Mouse (Mus musculus) lung, postnatal 10 days (tissue): ENCODE measurements around the gene Ereg.

Experiments used
- DNase-seq: peaks from one replicate; pipeline ENCODE4 v3.0.0; 2021

Ereg gene

DNA sequence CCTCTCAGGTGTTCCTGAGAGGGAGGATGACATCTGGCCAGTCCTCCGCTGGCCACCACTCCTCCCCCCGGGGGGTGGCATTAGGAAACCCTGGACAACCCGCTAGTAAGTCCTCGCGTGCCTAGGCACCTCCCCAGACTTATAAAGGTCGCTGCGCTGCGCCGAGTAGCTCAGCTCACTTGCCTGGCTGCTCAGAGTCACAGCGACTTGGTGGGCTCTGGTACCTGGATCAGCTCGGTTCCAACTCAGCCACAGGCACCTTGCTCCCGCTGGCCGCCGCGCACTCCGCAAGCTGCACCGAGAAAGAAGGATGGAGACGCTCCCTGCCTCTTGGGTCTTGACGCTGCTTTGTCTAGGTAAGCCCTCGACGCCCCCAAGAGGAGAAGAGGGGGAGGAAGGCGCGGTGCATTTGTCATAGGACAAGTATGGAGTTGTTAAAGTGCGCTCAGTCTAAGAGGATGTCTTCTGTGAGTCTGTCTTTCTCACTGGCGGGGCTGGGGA lies at the start of gene Ereg:
Gene Ereg, plus strand, starts transcription at position 173 of the 501 bp plus-strand sequence.
- DNase-seq = peak; percentile 30

DNA sequence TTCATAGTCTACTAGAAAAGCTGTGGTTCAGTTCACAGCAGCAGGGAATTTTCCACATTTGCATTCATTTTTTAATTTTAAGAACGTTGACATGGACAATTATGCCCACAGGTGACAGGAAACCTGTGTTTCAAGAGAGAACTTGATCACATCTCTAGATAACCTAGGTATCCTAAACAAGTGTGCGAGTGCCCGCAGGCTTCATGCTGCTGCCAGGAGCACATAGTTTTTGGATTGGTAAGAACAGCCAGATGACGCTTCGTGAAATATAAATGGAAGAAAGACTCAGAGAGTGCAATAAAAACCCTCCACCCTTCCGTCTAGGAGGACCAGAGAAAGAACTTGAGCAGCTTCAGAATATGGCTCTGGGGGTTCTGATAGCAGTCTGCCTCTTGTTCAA lies 47.3 kb upstream of the Ereg start, which contains the start of gene Epgn:
Gene Epgn, plus strand, starts transcription at position 301 of the 400 bp plus-strand sequence.
- no peak for DNase-seq

DNA sequence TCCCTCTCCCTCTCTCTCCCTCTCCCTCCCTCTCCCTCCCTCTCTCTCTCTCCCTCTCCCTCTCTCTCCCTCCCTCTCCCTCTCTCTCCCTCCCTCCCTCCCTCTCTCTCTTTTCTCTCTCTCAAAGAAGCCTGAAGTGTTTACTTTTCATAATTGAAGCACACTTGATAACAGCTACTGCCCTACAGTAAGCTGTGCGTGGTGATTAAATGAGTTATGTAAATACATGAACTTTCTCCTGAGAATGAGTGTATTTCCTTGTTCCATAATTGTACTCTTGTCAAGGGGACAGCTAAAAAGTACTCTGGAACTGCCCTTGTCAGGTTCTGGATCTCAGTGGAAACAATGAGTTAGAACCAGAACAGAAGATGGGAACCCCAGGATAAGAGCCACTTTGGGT lies 46.6 kb upstream of the Ereg start:
- DNase-seq = no peak

DNA sequence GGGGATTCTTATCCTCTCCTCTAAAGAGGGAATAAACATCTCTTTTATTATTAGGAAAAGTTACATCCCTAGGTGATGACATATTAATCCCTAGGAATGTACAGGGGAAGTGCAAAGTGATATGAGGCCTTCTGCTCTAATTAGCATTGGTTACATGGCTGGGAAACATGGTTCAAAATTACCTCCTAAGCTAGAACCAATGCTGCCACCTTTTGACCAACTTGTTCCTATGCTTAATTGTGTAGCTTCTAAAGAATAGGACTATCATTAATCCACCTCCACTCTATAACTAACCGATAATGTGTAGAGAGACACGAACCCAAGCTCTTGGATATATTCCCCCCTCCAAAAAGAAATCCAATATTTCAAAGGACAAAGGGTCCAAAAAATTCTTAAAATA lies 43.8 kb upstream of the Ereg start:
- DNase-seq = no peak

DNA sequence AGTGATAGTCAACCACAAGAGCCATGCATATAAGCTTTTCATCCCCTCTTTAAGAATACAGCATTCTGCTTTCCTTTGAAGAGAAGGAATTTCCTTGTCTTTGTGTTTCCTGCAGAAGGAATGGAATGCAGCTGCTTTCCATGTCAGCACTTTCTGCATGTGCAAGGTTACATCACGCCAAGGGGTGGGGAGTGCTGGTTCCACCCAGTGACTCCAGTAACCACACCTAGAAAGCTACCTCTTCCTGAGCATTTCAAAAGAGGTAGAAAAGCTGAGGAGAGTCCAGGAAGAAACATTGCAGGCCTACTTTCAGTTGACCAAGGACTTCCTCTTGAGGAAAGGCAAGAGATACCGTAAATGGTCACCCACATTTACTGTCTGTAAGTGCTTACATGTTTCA lies 39.1 kb upstream of the Ereg start:
- peak; percentile 19 for DNase-seq

DNA sequence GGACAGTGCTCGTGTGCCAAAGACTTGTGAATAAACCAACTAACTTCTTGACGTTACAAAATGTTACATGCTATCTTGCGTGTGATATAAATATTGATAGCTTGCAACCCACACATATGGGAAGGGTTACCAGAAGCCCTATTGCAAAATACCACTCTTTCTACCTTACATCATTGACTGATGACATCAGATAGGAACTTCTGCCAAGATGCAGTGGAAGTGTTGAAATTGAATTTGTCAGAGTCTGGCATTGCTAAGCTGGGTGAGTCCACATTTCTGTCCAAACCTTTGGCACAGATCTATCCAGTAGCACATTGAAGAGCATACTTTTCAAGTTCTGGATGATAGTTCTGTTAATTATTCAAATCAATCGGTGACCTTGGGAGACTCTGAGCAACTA lies 37.8 kb upstream of the Ereg start:
- peak; percentile 9 for DNase-seq

DNA sequence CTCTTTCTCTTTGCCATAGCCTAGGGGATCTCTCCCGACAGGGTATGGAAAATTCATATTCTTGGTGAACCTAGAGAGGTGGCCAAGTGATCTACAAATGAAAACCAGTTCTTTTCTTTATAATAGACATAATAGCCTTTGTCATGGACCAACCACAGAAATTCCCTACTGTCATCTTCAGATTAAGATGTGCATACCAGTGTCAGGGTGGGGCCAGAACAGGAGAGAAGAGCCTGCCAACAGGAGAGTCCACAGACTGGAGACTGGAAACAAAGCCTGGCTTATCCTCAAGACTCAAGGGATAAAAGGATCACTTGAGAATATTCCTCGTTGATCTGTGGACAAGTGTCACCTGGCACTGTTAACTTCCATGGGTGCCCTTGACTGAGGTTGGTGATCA lies 36.7 kb upstream of the Ereg start:
- no peak for DNase-seq

DNA sequence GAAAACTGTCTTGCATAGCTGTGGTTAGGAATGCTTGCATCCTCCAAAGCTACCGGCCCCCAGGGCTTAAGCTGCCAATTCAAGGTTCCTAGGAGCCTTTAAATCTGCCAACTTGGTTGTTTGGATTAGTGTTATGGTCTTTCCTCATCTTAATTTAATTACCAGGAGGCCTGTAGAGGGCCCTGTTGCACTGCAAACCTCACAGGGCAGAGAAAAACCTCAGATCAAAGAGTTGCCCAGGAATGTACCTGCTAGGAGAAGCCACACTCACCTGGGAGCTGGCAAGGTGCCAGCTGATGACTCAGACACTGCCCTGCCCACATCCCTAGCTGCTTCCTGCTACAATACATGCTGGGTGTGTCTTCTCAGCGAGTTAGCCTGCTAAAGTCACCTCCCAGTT lies 35.9 kb upstream of the Ereg start:
- peak; percentile 68 for DNase-seq

DNA sequence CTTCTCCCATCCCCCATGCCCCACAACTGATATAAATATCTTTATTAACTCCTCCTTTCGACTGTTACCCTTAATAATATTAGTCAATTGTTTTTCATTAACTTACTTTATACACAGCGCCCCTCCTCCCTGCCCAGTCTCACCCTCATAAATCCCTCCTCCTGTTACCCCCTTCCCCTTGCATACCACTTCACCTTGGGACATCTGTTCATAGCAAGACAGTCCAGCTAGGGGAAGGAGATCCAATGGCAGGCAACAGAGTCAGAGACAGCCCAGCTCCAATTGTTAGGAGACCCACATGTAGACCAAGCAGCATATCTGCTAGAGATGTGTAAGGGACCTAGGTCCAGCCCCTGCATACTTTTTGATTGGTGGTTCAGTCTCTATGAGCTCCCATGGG lies 35.5 kb upstream of the Ereg start:
- DNase-seq = no peak

DNA sequence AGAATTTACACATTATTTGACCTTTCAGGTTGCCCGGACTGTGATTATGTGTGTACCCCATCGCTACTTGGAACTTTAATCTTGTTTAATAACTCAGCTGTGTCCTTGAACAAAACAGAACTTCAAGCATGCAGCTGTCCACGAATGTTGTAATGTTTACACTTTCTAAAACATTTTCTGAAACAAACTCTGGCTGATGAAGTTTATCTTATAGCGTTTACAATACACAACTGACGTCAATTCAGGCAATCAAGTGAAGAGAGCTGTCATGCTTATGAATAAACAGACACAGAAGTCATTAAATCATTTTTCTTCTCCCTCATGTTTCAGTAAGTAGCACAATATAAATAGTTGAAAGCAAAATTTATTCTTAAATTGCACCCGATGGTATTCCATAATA lies 26.4 kb upstream of the Ereg start:
- DNase-seq = no peak

DNA sequence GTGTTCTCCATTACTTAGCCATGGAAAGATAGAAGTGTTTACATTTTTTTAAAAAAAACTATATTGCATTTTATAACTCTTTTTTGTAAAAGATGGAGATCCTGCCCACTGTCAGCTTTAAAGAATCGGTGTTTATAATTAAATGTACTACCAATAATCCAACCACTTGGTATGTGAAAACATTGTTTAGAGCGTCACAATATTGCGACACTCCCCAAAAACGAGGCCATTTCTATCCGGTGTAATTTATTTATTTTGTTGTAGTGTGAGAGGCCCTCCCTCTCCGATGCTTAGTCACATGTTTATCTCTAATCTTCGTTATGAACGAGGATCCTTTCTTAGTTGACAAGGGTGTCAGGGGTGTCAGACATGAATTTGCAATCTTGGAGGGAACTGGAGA lies 26.0 kb upstream of the Ereg start:
- DNase-seq = no peak

DNA sequence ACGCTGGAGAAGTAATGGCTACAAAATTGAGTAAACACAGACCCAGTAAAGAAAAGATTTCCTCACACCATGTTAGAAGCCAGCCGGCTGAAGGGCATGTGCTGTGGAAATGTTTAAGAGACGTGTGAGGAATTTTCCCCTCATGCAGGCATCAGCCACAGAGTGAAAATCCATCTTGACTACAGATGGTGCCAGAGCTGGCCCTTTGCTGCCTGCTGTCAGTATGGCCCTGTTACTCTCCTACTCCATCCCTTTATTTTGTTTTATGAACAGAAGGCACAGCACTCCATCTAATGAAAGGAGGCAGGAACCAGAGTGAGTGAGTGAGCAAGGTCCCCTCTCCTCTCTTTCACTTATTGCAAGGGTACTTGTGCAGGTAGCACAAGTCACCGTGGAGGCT lies 2.1 kb upstream of the Ereg start:
- DNase-seq = no peak

DNA sequence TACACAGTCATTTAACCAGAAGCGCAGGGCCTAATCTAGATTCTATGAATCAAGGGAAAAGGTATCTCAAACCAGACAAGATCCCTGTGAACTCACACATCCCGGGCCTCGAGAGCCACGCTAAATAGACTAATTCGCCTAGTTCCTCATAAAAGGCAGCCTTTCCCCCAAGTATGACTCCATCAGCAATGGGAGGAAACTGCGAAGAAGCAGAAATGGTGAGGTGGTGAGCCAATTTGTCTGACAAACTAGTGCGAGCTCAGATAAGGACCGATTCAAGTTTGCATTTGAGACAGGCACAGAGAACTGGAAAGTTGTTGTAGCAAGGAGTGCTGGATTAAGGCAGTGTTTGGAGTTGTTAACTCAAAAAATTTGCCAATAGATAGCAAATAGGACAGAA lies 796 bp upstream of the Ereg start:
- peak; percentile 5 for DNase-seq

DNA sequence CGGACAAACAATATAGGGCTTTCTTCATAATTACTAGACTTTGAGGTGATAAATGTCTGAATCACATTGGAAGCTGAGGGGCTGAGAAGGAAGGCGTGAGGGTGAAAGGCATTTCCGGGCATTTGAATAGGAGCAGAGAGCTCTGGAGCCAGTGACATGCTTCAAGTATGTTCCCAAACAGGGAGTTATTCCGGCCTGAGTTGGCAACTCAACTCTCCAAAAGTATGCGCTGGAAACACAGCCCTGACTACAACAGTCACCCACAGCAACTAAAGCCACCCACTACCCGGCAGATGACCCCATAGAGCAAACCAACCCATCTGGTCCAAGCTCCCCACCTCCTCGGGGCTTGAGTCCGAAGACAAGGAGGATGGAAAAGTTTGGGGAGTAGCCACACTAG lies 396 bp upstream of the Ereg start:
- peak; percentile 34 for DNase-seq

DNA sequence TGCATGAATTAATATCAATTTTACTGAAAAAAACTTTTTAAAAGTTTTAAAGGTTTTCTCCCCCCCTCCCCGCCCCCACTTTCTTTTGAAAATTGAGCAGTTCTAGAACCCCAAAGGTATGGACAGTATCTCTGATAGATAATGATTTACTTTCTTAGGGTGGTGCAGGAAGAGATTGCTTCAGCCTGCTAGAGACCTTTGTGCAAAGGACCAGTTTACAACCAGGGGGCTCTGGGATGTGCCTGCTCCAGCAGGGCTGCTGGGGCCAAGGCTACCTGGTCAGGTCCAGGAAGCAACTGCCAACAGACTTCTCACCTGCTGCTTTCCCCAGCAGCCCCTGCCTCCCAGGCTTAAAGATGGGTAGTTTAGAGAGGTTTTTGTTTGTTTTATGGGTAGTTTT lies 599 bp downstream of the Ereg start:
- DNase-seq = no peak

DNA sequence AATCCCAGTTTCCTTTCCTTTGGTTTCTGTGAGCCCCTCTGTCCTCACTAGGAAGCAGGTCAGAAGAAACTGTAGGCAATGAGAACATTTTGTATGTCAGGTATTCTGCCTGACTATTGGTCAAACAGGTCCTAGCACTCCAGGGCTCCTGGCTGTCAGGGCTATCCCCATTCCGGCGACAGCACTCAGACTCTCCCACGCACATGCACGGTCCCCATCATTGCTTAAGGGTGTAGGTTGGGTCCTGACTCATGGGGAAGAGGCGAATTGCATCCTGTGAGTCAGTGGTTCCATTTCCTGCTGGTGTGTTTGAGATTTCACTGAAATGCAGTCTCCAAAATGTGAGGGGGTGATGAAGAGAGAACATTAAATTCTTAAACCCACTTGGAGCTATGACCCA lies 8.6 kb downstream of the Ereg start:
- no peak for DNase-seq

DNA sequence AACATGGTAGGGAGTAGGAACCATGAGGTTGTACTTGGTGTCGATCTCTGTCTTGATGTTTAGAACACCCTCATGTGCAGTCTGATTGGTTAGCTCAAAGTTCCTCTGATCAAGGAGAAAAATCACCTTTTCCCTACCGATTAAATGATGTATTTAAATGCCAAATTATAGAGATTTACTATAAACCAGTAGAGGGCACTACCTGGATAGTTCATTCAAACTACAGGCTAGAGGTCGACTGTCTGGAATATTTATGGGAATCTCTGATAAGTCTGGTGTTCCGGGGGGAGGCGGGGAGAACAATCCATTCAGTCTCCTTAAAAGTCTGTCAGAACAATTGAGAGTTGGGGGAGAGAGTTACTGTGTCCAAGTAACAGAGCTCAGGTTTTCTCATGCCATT lies 10.9 kb downstream of the Ereg start:
- DNase-seq = no peak

DNA sequence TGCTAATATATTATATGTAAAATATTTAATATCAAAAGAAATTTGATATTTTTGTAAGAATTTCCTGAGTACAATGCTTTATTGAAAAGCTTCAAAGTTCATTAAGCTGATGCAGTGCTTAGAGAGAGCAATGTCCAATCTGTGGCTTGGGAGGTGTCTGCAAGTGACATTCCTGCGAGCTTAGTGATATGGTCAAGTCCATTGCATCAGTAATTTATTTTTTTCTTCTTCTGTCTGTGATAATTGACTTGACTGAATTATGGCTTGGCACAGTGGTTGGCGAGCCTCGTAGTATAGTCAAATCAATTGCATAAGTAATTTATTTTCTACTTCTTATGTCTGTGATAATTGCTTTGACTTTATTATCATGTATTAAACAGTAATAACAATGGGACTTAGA lies 15.9 kb downstream of the Ereg start:
- no peak for DNase-seq

DNA sequence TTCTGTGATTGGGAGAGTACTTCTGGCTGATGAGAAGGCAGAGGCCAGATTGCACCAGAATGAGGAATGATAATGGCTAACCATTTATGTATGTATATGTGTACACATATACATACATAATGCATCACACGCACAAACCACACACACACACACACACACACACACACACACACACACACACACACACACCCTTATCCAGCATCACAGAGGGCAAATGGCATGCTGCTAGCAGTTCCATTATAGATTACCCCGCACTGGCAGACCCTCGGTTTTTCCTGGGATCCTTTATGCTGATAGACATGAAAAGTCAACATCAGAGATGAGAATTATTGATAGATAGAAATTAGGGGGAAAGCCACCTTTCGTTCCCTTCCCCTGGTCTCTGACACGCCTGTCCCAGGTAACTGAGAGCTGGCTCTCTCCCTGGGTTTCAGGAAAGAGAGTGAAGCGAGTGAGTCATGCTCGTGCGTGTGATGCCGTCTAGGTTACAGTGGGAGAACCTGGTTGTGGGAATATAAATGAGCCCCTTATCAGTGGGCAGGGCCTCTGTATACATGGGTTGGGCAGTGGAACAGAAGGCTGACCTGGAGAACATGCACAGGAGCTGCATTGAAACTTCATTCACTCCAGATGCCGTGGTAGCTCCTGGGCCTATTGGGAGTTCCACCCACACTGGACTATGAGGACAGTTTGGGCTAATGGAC lies 23.6 kb downstream of the Ereg start:
- DNase-seq = no peak

DNA sequence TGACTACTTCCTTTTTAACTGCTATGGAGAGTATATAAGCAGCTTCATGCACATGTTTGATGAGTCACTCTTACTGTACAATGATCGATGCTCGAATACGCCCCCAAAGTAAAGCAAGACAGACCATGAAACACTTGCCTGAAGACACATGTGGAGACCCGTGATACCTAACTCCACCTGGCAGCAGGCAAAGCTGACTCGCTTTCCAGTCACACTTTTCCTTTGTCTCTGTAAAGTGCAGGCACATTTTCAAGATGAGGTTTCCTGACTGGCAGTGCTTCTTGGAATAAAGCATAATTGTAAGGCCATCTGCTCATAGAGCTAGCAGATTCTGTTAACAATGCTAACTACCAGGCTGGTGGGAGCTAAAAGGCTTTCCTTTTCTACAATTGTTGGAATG lies 27.3 kb downstream of the Ereg start:
- no peak for DNase-seq

DNA sequence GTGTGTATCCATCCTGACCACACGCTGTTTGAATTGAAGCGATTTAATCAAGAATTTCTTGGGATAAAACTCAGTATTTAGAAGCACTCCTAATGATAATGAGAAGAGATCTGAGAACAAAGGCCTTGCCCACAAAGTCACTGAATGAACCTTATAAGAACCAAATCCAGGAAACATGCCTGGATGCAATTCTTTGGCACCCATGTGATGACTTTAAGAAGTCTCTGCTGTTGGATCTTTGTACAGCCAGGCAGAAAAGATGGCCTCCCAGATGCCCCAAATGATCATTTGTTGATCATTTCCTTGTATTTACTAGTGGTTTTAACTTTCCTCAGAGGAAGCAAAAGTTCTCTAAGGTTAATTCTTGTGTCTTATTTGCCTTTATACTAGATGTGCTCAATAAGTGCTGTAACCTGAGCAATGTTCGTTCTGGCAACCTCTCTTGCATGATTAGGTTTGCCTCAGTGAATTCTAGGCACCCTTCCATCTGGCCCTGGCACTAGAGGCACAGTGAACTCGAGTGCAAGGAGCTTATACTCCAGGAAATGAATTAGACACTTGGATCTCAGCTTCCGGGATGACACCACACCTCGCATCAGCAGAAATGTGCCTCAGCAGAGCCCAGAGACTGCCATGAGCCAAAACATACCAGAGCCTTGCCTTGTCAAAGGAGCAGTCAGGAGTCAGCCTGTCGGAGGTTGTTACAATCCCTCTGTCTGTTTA lies 29.7 kb downstream of the Ereg start:
- no peak for DNase-seq

DNA sequence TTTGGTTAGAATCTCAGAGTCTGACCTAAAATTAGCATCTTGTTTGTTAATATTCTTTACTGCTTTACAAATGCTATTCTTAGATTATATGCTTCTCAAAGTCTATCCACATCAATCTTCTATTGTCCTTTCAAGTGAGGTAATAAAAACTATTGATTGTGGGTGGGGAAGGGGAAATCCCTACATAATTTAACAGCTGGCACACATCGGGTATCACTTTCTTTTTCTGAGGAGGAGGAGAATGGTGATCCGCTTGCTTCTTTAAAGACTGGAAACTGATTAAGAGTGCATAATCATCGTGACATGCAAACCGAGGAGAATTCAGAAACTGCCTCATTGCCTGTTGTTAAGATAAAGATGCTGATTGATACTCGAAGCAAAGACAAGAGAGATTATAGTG lies 31.8 kb downstream of the Ereg start:
- DNase-seq = no peak

DNA sequence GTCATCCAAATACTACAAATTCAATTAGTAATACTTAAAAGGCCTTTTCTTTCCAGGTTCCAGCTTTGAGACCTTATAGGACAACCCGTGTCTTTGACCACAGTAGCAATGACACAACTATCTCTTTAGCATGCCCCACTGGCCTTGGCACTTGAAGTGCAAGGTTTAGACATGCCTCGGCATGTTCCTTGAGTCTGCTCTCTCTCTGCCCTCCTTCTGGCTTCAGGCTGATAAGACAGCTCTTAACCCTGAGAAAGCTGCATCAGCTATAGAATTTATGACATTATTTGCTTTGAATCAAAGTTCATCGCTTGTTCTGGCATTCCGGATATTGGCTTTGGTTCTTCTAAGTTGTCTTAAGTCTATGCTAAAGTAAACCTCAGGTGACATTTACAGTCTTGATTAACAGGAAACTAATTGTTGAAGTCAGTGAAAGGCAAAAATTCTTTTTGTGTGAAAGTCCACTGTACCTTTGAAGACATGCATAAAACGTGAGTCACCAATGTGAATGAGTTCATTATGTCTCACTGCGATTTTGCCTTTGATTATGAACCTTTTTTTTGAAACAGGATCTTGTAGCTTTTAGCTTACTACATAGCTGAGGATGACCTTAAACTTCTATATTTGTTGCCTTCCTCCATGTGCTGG lies 35.7 kb downstream of the Ereg start:
- DNase-seq = no peak

DNA sequence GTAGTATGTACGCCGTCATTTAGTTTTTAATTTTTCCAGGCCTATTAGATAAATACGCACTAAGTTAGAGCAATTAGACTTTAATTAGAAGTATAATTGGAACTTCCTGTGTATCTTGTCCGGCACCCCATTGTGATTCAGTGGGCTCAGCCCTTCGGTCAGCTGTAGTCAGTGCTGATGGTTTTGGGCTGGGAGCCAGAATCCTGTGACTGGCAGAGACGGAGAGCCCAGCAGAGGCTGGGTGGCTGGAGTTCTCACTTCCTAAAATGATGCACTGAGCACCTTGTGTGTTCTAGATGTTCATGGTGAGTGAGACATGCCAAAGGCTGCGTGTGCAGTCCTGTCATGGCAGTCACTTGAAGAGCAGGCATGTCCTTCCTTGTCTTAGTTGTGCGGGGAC lies 36.6 kb downstream of the Ereg start:
- DNase-seq = no peak
